Mouse (Mus musculus): Measurements from ENCODE around the gene Lpar5. TPM values are rescaled to one million over a fixed set of nuclear protein-coding genes. Genes with fewer than 3 reads are reported as not detected.

Lpar5 gene
- 2.4 and 3.2 TPM in 2 replicates for polyA plus RNA-seq (2015; fragmentation: Nextera tagmentation; extraction: Ambion mirVana)

GRCm38 (mm10) chr6:125067571-125067995, at the start of gene Lpar5:
Gene Lpar5, plus strand, starts transcription at chr6:125067920.

GRCm38 (mm10) chr6:125039533-125040153, 28.1 kb upstream of the Lpar5 start, which contains the start of gene Ing4:
Gene Ing4, plus strand, starts transcription at chr6:125039760.

DNA sequence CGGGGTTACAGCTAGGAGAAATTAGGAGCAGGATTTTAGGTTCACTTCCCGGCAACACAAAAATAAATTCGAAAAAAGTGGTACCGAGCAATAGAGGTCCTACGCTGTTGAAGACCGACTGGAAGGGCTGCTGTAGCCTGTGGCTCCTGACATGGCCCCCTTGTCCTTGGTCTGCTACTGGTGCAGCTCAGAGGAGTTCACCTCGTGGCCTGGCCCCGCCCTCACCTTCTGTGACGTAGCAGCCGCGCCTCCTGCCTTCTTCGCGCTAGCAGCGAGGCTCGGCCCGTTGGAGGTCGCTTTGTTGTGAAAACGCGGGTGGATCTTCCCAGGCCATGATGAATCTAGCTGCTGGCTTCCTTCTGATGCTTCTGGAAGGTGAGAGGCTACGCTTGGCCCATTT, 18.0 kb upstream of the Lpar5 start, which contains the start of gene Acrbp:
Gene Acrbp (plus strand): TSS at position 12 of the 400 bp plus-strand sequence.

GRCm38 (mm10) chr6:125095391-125096278, 27.9 kb downstream of the Lpar5 start, which contains the start of gene Chd4:
Gene Chd4, plus strand, starts transcription at chr6:125095981.

DNA sequence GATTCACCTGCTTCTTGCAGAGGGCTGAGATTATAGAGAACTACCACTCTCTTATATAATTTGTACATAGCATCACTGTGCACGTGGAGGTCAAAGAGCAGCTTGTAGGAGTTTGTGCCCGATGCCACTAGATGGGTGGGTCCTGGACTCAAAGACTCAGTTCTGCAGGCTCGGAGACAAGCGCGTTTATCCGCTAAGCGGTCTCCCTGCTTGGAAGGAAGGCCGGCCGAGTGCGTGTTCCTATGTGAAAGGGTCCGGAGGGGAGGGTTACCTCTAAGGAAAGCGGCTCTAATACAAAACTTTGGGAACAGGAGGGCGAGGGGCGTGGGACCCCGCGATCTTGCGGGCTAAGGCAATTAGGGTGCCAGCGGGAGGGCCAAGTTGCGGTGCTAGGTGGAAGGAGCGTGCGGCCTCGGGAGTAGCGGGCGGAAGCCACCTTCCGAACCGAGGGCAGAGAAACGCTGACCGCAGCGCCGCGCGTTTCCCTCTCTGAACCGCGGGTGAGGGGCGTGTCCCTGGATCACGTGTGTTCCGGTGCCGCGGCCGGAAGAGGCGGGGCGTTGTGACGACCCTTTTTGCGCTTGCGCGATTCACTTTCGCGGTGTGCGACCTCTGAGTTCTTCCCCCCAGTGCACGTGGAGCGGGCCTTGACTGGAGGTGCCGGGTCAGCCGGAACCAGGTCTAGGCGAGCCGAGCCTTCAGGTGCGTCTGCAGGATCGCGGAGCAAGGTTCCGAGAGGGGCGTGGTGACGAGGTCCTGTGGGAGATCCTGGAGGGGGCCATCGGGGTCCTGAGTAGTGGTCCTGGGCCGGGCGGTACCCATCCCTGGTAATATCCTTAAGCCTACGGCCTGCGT, 63.8 kb downstream of the Lpar5 start, which contains the start of gene Nop2:
Gene Nop2 (plus strand): TSS at position 608 of the 855 bp plus-strand sequence.

Small RNA genes within 50 kb of the gene (microRNA-seq; reads per million reads assigned to microRNA genes)
- gene Mir7045 = not detected

Other genes starting within 250 kb of the Lpar5 start
- 71.7 and 72.1 TPM in 2 replicates for gene Usp5, start 238.4 kb upstream of the Lpar5 start, polyA plus RNA-seq (2015; fragmentation: Nextera tagmentation; extraction: Ambion mirVana)
- gene Cdca3, start 238.4 kb upstream of the Lpar5 start, polyA plus RNA-seq (2015; fragmentation: Nextera tagmentation; extraction: Ambion mirVana) = 32.7 and 43.3 TPM in 2 replicates
- 0.20 TPM in 1 of 2 replicates, not detected in the other for gene Gnb3, start 227.6 kb upstream of the Lpar5 start, polyA plus RNA-seq (2015; fragmentation: Nextera tagmentation; extraction: Ambion mirVana)
- 16.1 and 16.6 TPM in 2 replicates for gene P3h3, start 210.2 kb upstream of the Lpar5 start, polyA plus RNA-seq (2015; fragmentation: Nextera tagmentation; extraction: Ambion mirVana)
- 0.66 and 0.69 TPM in 2 replicates for gene Gpr162, start 203.9 kb upstream of the Lpar5 start, polyA plus RNA-seq (2015; fragmentation: Nextera tagmentation; extraction: Ambion mirVana)
- gene Cd4, start 179.7 kb upstream of the Lpar5 start, polyA plus RNA-seq (2015; fragmentation: Nextera tagmentation; extraction: Ambion mirVana) = 0.10 and 0.42 TPM in 2 replicates
- gene Lag3, start 156.2 kb upstream of the Lpar5 start, polyA plus RNA-seq (2015; fragmentation: Nextera tagmentation; extraction: Ambion mirVana) = 0.55 and 0.60 TPM in 2 replicates
- 340 and 360 TPM in 2 replicates for gene Ptms, start 147.8 kb upstream of the Lpar5 start, polyA plus RNA-seq (2015; fragmentation: Nextera tagmentation; extraction: Ambion mirVana)
- 285 and 313 TPM in 2 replicates for gene Mlf2, start 136.5 kb upstream of the Lpar5 start, polyA plus RNA-seq (2015; fragmentation: Nextera tagmentation; extraction: Ambion mirVana)
- gene Cops7a, start 102.4 kb upstream of the Lpar5 start, polyA plus RNA-seq (2015; fragmentation: Nextera tagmentation; extraction: Ambion mirVana) = 106 and 122 TPM in 2 replicates
- 7.8 and 10.2 TPM in 2 replicates for gene Pianp, start 71.2 kb upstream of the Lpar5 start, polyA plus RNA-seq (2015; fragmentation: Nextera tagmentation; extraction: Ambion mirVana)
- gene Zfp384, start 58.8 kb upstream of the Lpar5 start, polyA plus RNA-seq (2015; fragmentation: Nextera tagmentation; extraction: Ambion mirVana) = 6.0 and 6.6 TPM in 2 replicates
- gene Ing4, start 28.2 kb upstream of the Lpar5 start, polyA plus RNA-seq (2015; fragmentation: Nextera tagmentation; extraction: Ambion mirVana) = 59.9 and 71.5 TPM in 2 replicates
- 2.3 and 3.2 TPM in 2 replicates for gene Acrbp, start 18.2 kb upstream of the Lpar5 start, polyA plus RNA-seq (2015; fragmentation: Nextera tagmentation; extraction: Ambion mirVana)
- 31.8 and 32.9 TPM in 2 replicates for gene Chd4, start 28.1 kb downstream of the Lpar5 start, polyA plus RNA-seq (2015; fragmentation: Nextera tagmentation; extraction: Ambion mirVana)
- gene Nop2, start 64.0 kb downstream of the Lpar5 start, polyA plus RNA-seq (2015; fragmentation: Nextera tagmentation; extraction: Ambion mirVana) = 31.6 and 32.2 TPM in 2 replicates
- gene Iffo1, start 77.3 kb downstream of the Lpar5 start, polyA plus RNA-seq (2015; fragmentation: Nextera tagmentation; extraction: Ambion mirVana) = 6.4 and 7.9 TPM in 2 replicates
- gene Gapdh, start 98.5 kb downstream of the Lpar5 start, polyA plus RNA-seq (2015; fragmentation: Nextera tagmentation; extraction: Ambion mirVana) = 1,713 and 1,923 TPM in 2 replicates
- 13.4 and 20.9 TPM in 2 replicates for gene Ncapd2, start 123.8 kb downstream of the Lpar5 start, polyA plus RNA-seq (2015; fragmentation: Nextera tagmentation; extraction: Ambion mirVana)
- 189 and 192 TPM in 2 replicates for gene Mrpl51, start 123.9 kb downstream of the Lpar5 start, polyA plus RNA-seq (2015; fragmentation: Nextera tagmentation; extraction: Ambion mirVana)
- gene Vamp1, start 147.6 kb downstream of the Lpar5 start, polyA plus RNA-seq (2015; fragmentation: Nextera tagmentation; extraction: Ambion mirVana) = 2.8 and 3.3 TPM in 2 replicates
- 8.8 and 9.1 TPM in 2 replicates for gene Tapbpl, start 163.9 kb downstream of the Lpar5 start, polyA plus RNA-seq (2015; fragmentation: Nextera tagmentation; extraction: Ambion mirVana)
- 1.2 and 1.3 TPM in 2 replicates for gene Cd27, start 169.1 kb downstream of the Lpar5 start, polyA plus RNA-seq (2015; fragmentation: Nextera tagmentation; extraction: Ambion mirVana)
- 0.26 and 0.28 TPM in 2 replicates for gene Tuba3a, start 218.1 kb downstream of the Lpar5 start, polyA plus RNA-seq (2015; fragmentation: Nextera tagmentation; extraction: Ambion mirVana)
- gene Ltbr, start 246.0 kb downstream of the Lpar5 start, polyA plus RNA-seq (2015; fragmentation: Nextera tagmentation; extraction: Ambion mirVana) = 109 and 119 TPM in 2 replicates